Mouse (Mus musculus): ENCODE data around the gene B4galt3. TPM values are rescaled to one million over a fixed set of nuclear protein-coding genes. Genes with fewer than 3 reads are reported as not detected.
"Not testable (repeated sequence)": the region's sequence is repeated elsewhere in the genome, so short reads cannot be mapped to it uniquely, and the experiment has no call there.

The B4galt3 gene
- total RNA-seq, 2 experiments from 2014 or later, result 65.4 to 67.1 TPM

DNA sequence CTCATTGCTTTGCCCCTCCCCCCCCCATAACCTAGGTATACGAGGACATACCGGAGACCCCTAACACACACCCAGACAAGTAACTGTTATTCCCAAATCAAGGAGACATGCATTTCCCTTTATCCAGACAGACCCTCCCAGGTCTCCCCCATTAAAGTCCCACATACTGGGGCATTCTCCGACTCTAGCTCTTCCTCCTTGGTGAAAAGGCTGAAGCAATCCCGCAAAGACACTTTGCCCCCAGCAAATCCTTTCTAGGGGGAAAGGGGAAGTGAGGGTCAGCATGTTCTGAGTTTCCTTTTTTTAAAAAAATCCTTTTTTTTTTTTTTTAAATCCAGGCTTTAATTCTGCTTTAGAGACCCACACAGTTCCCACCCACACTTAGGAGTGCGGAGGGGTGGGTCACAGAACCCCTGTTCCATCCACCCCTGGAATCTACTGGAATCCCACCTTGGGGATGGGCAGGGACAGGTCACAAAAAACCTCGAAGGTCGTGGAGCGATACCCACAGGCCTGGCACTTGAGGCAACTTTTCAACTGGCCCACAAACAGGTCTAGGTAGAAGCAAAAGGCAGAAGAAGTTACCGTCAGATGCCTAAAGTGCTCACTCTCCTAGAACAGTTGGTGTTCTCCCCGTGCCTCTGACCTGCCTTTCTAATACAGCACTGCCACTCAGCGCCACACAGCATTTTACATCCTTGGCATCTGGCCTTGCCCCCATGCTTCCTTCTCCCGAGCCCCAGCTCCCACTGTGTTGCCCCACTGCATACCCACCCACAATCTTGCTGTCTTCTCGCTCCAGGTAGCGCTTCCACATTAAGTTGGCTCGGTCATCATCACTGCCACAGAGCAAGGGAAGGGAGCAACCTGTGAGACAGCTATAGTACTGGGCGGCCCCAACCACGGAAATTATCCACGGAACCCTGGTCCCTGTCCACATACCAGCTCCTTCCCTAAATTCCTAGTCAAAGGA, 13.3 kb downstream of the B4galt3 start:
- peak in 1 of 2 experiments; percentile 13 for DNase-seq (ENCODE audit: low spot score in 2 of 2)

GRCm38 (mm10) chr1:171284491-171284890, 14.4 kb downstream of the B4galt3 start:
- DNase-seq (ENCODE audit: low spot score in 2 of 2), result peak in 1 of 2 experiments; percentile 9

DNA sequence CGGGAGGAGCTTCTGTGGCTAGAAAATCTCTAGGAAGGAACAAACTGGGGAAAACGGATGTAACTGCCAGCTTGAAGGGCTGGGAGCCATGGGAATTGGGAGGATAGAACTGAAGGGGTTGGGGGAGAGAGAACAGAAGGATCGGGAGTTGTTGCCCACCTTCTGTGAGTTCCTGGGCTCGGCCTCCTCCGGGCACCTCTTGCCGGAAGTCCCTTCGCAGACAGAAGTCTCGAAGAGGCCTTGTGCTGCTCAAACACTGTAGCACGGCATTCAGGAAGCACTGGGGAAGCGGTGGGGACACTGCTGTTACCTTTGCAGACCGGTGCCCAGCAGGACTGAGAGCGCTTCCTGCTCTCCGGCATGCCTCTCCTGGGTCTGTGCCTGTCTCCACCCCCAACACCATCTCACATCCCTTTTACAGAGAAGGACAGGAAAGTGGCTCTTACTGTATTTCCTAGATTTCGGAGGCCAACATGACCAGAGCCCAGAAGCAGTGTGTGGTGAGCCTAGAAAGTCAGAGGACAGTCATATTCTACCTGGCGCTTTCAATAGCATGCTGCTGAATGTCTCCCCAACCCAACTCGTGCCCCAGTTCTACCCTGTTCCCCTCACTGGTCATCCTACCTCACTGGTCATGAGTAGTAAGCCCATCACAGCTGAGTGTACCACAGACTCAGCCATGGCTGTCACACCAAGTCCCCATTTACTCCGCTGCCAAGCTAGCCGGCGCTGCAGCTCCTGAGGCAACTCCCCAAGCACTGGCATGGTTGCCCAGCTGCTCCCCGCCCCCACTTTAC, 15.2 kb downstream of the B4galt3 start:
- DNase-seq (ENCODE audit: low spot score in 2 of 2), result peak in 1 of 2 experiments; percentile 13

DNA sequence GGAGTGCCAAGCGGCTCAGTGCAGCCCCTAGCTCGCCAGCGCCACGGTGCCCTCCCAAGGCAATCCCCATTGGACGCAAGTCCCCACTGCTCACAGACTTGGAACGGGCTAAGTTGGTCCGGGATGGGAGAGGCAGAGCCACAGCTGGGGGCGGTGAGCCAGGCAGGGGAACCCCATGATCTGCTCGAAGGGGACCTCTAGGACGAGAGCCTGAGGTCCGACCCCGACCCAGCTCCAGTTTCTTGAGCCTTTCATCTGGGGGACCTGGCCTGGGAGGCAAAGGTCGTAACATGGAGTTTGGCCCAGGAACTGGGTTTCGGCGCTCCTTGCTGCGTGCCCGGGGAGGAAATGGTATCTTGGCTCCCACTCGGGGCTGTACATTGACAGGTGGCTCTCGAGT, 16.4 kb downstream of the B4galt3 start:
- DNase-seq (ENCODE audit: low spot score in 2 of 2), result peak in 1 of 2 experiments; percentile 31

GRCm38 (mm10) chr1:171287136-171288081, 17.3 kb downstream of the B4galt3 start, which contains the start of gene Usp21:
Usp21 (minus strand) TSS chr1:171287991.
- peak; percentile 91 to 95 for DNase-seq (ENCODE audit: low spot score in 2 of 2)

DNA sequence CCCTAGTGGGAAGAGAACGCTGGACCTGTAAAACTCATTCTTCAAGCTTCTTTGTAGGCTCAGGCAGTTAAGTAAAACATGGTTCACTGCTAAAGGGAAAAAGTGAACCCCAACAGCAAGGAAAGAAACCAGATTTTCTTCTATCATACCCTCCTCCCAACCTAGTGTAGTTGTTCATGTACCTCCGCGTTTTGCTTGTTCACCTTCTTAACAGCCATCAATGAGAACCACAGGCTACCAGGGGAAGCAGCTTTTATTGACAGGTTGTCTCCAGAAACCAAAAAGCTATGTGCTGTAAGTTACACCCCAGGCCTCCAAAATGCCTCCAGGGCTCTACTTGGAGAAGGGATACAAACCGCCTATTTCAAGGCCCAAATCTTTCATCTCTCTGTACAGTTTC, 18.2 kb downstream of the B4galt3 start:
- no peak for DNase-seq (ENCODE audit: low spot score in 2 of 2)

- DNase-seq (ENCODE audit: low spot score in 2 of 2), result no peak
Measured at GRCm38 (mm10) chr1:171293351-171293750, 23.2 kb downstream of the B4galt3 start.

- DNase-seq (ENCODE audit: low spot score in 2 of 2), result no peak
Measured at GRCm38 (mm10) chr1:171293906-171294297, 23.8 kb downstream of the B4galt3 start.

DNA sequence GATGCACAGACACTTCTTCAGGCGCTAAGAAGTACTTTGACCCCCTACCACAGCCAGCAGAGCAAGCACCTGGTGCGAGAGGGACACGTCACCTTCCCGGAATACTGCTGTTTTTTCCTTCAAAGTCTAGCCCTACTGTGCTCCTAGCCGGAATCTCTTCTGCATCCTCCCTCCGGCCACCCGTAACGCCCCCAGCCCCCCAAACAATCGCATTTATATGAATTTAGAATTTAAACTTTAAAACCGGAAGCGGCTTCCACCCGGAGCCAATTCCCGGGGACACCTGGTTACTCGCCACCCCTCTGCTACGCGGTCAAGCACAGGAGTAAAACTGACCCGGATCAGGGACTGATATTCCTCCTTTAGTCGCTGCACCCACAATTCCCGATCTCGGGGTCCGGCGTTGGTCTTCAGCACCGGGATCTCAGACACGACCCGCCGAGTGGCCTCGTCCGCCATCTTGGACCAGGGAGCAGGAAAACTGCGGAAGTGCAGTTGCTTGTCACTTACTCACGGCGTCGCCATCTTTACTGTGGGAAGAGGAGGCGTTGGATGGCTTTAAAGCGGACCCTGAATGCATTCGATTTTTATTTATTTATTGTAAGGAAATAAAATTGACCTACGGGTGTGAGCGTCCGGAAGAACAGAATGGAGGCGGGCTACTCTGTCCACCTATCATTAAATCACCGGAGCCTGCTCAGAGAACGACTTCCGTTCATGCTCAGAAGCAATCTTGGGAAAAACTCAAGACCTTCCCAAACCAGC, 24.4 kb downstream of the B4galt3 start, which contains the start of gene Ufc1:
Ufc1 (minus strand) TSS at position 727 of the 765 bp plus-strand sequence.
- DNase-seq (ENCODE audit: low spot score in 2 of 2), result peak; percentile 82 to 84

DNA sequence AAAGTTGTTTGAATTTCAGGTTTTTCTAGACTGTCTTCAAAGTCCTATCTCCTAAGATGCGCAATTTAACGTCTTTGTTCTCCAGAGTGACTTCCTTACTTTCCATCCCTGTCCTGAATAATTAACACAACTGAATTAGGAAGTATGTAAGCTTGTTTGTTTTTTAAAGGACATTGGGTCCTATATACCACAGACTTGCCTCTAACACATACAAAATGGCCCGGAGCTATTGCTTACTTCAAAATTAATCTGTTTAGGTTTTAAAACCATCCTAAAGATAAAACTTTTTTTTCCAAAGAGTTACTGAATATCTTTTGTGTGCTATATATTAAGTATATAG, 24.9 kb downstream of the B4galt3 start:
- DNase-seq (ENCODE audit: low spot score in 2 of 2), result no peak

- DNase-seq (ENCODE audit: low spot score in 2 of 2), result no peak
Measured at GRCm38 (mm10) chr1:171298226-171298625, 28.1 kb downstream of the B4galt3 start.

DNA sequence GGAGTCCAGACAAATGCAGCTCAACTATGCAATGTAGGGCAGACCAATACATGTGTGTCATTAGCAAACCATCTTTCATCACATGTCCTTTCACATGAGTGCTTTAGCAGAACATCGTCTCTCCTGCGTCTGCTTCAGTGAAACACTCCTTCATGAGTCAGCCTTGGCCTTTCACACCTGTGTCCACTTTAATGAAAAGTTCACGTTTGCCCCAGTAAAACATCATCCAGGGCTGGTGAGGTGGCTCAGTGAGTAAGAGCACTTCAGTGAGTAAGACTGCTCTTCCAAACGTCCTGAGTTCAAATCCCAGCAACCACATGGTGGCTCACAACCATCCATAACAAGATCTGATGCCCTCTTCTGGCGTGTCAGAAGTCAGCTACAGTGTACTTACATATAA, 36.0 kb downstream of the B4galt3 start:
- DNase-seq (ENCODE audit: low spot score in 2 of 2), result not testable (repeated sequence)

GRCm38 (mm10) chr1:171309321-171309720, 39.2 kb downstream of the B4galt3 start:
- no peak for DNase-seq (ENCODE audit: low spot score in 2 of 2)

- DNase-seq (ENCODE audit: low spot score in 2 of 2), result no peak
Measured at GRCm38 (mm10) chr1:171319748-171320147, 49.6 kb downstream of the B4galt3 start.

GRCm38 (mm10) chr1:171320151-171320550, 50.0 kb downstream of the B4galt3 start:
- no peak for DNase-seq (ENCODE audit: low spot score in 2 of 2)

- DNase-seq (ENCODE audit: low spot score in 2 of 2), result peak in 1 of 2 experiments; percentile 26
Measured at GRCm38 (mm10) chr1:171321415-171321814, 51.3 kb downstream of the B4galt3 start.

- no peak for DNase-seq (ENCODE audit: low spot score in 2 of 2)
Measured at GRCm38 (mm10) chr1:171322012-171322411, 51.9 kb downstream of the B4galt3 start.

- no peak for DNase-seq (ENCODE audit: low spot score in 2 of 2)
Measured at GRCm38 (mm10) chr1:171325571-171325970, 55.4 kb downstream of the B4galt3 start.
